ENCODE assay signal across 15 mouse cellular contexts in the genomic region with DNA sequence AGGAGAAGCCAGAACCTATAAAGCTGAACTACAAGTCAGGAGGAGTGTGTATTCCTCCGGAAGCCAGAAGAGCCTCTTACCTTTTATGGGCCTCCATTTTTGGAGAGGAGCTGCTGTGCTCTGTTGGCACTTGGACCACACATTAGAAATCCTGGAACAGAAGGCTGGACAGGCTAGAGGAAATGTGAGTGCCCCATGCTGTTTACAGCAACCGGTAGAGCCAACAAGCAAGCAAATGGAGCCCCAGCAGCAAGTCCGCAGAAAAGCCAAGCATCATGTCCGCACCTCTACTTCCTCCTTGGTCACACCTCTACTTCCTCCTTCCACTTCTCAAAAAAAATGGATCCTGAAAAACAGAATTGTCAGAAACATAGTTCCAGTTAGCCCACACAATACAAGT.
DNase-seq lines count a peak whose midpoint lies in the region; ATAC-seq and TF ChIP-seq lines count a peak whose summit lies in the region.
"Had no signal": no experiment of that assay in that cellular context is flagged by ENCODE, and none has a peak within 500 bp of the region (broad histone marks: within the 10 kb centered on the region; RNA-seq: fewer than 3 reads in every experiment).

No protein-coding gene starts in this region.

- H3K9ac ChIP-seq in intestine, postnatal 0 days (ENCODE audit: low read depth, low read length) = no peak overlapping the region
- H3K9ac ChIP-seq: embryonic facial prominence, embryonic 13.5 days; forebrain, embryonic 13.5 days; heart, embryonic 12.5 days had no signal

- TF ChIP-seq CTCF in intestine, postnatal 0 days (IDR thresholded peaks at IDR 0.05; ENCODE audit: low read depth) = no peak

- intact Hi-C loops in left cerebral cortex, postnatal 4 days (cut with DNase I) = no loop called here

- no peak overlapping the region for H3K27ac ChIP-seq in intestine, postnatal 0 days (ENCODE audit: low read depth, low read length)
- H3K27ac ChIP-seq: embryonic facial prominence, embryonic 13.5 days had no signal

- no peaks in the 10 kb centered on the region for H3K36me3 ChIP-seq in intestine, postnatal 0 days (ENCODE audit: control insufficient read depth, insufficient read depth)
- H3K36me3 ChIP-seq: embryonic facial prominence, embryonic 13.5 days; heart, embryonic 12.5 days had no signal

- no peaks in the 10 kb centered on the region for H3K9me3 ChIP-seq in intestine, postnatal 0 days (ENCODE audit: control insufficient read depth)
- H3K9me3 ChIP-seq: embryonic facial prominence, embryonic 13.5 days; forebrain, embryonic 13.5 days; heart, embryonic 12.5 days had no signal

- ATAC-seq in intestine, postnatal 0 days = no peak
- ATAC-seq: forebrain, embryonic 13.5 days; hindbrain, embryonic 16.5 days; inflammation-experienced regulatory T-cells, adult 6 months had no signal

- no peak overlapping the region for H3K4me2 ChIP-seq in intestine, postnatal 0 days (replicated peaks; ENCODE audit: low read depth)
- H3K4me2 ChIP-seq: embryonic facial prominence, embryonic 13.5 days; forebrain, embryonic 13.5 days; heart, embryonic 12.5 days had no signal

- peak; percentile 16 for DNase-seq in left cerebral cortex, postnatal 4 days
- DNase-seq in left cerebral cortex, adult 9 months (ENCODE audit: low spot score in 2 of 2) = no peak
- peak; percentile 48 to 69 for DNase-seq in cerebellum, adult 18-20 months
- peak; percentile 86 for DNase-seq in cerebellum, adult 9-11 months
- DNase-seq in cerebellum, postnatal 36 days = peak; percentile 65 to 68
- DNase-seq in T-cell, adult 2 months (ENCODE audit: low spot score) = no peak
- no peak for DNase-seq in ovary, postnatal 14 days (ENCODE audit: low spot score)
- DNase-seq: adrenal gland, adult 8-10 months; kidney, adult 18-20 months had no signal

- H3K4me1 ChIP-seq in intestine, postnatal 0 days (replicated peaks; ENCODE audit: control insufficient read depth, insufficient read depth, low read length) = no peaks in the 10 kb centered on the region

- 82% methylated on average over 4 of the region's 4 CpGs for WGBS in intestine, postnatal 0 days

- no peaks in the 10 kb centered on the region for H3K27me3 ChIP-seq in intestine, postnatal 0 days (replicated peaks; ENCODE audit: control insufficient read depth, insufficient read depth, low read length)
- H3K27me3 ChIP-seq: embryonic facial prominence, embryonic 13.5 days; forebrain, embryonic 13.5 days; heart, embryonic 12.5 days had no signal

- no peak overlapping the region for H3K4me3 ChIP-seq in intestine, postnatal 0 days (ENCODE audit: low read depth, low read length)
- H3K4me3 ChIP-seq: embryonic facial prominence, embryonic 13.5 days; forebrain, embryonic 13.5 days; heart, embryonic 12.5 days had no signal

Comparison
In these comparisons a context has a peak if more than half of its experiments do, and no peak if none do; other contexts are left out.
1. DNase-seq: peak in left cerebral cortex, postnatal 4 days (single experiment), cerebellum, adult 18-20 months (2 of 2), cerebellum, adult 9-11 months (single experiment) and cerebellum, postnatal 36 days (2 of 2); none in left cerebral cortex, adult 9 months (0 of 2), T-cell, adult 2 months (single experiment) and ovary, postnatal 14 days (single experiment).